Mouse (Mus musculus): Measurements from ENCODE around the gene Sema6d.

The Sema6d gene

GRCm38 (mm10) chr2:124171718-124172117, 81.9 kb downstream of the Sema6d start:
- no peak for DNase-seq (ENCODE audit: low spot score)

DNA sequence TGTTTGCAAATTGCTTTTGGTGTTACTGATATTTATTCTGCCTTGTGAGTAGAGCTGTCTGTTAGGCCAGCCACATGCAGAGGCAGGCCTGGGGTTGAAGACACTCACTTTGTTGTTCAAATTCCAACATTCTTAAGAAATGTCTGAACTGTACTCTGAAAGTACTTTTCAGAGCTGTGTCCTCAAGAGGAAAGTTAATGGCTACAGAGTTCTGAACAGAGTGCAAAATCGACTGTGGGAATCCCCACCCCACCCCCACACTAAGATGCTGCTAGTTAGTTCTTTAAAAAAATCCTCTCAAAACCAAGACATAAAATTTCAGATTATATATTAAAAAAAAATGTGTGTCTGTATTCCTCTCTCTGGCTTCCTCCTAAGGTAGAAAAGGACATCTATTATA, 86.5 kb downstream of the Sema6d start:
- DNase-seq (ENCODE audit: low spot score) = no peak

DNA sequence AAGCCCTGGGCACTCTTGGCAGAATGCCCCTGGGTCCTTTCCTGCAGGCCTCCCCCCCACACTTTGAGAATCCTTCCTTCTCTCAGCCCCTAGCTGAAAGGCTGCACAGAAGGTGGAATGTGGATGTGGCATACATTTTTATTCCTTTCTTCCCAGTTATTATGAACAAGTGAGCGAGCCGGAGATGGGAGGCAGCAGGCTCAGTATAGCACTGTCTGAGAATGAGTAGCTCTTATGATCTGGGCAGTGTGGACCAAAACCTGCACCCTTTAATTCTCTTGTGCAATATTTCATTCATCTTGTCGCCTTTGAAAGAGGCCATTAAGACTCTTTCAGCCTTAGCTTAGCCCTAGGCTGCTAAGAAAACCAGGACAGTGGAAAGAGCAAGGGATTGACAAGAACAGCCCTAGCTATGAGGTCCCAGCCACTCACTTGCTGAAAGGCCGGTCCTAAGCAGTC, 87.0 kb downstream of the Sema6d start:
- DNase-seq (ENCODE audit: low spot score) = no peak

DNA sequence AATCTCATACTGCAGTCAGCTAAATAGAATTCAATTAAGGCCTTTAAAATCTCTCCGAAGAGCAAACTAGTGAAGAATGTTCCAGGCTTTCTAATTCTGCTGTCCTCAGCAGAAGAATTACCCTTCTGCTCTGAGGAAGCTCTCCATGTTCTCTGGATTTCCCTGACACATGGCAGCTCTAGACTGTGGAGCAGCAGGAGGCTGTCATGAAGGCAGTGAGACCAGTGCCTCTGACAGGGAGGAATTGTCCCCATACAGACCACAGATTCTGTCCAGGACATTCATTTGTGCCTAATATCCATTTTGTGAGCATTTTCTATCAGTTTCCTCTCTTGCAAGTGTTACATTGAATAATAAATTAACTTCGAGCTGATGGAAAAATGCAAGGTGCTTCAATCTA, 99.5 kb downstream of the Sema6d start:
- DNase-seq (ENCODE audit: low spot score) = no peak

DNA sequence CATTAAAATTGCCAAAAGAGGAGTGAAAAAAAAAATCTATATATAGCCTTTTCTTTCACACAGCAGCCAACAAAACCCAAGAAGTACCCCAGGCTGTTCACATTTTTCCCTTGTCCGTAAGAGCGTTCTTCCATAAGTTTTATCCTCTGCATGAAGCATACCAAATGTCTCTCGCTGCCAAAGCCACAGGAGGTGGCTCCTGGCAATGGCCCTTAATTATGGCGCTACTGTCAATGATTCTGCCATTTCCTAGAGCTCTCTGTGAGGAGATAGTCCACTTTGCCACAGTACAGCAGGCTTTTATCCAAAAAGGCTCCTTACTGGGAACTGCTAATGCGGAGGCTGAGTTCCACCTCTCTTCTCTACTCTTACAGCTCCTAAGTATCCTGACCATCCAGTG, 104.3 kb downstream of the Sema6d start:
- no peak for DNase-seq (ENCODE audit: low spot score)

DNA sequence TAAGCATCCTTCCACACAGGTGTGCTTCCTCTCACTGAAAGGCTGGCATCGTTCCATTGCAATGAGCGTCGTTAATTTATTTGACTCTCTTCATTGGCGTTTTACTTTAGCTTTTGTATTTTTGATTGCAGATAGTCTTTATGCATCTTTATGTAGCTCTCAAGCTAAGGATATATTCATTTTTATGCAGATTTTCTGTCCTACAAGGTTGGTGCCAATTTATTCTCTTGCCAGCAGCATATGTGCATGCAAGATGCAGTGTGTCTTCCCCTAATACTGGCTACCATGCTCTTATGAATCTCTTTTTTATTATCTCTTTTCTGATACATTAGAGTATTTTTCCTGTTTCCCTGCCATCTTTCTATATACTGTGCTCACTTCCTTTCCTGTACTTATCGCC, 111.7 kb downstream of the Sema6d start:
- no peak for DNase-seq (ENCODE audit: low spot score)

DNA sequence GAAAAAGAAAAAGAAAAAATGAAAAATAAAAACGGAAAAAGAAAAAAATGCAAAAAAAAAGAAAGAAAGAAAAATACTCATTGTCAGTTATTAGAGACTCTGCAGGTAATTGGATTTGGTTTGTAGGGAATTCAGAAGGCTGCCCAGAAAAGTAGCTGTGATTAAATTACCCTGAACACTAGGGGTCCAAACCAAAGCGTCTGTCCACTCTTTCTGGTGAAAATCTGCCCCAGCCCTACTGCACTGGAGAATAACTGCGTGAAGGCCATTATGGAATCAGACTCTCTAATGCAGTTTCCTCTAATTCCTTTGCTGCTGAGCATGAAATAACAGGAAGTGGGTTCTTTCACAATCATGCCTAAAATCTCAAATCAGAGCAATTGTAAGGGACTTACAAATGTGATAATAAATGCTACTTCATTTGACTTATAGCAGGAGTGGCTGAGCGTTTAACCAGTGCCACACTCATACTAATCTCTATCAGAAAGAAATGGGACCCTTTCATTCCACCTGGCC, 112.8 kb downstream of the Sema6d start:
- DNase-seq (ENCODE audit: low spot score) = no peak

GRCm38 (mm10) chr2:124205811-124206210, 116.0 kb downstream of the Sema6d start:
- no peak for DNase-seq (ENCODE audit: low spot score)

- DNase-seq (ENCODE audit: low spot score) = no peak
Observed at GRCm38 (mm10) chr2:124208251-124208650, 118.5 kb downstream of the Sema6d start.

GRCm38 (mm10) chr2:124223559-124223958, 133.8 kb downstream of the Sema6d start:
- DNase-seq (ENCODE audit: low spot score) = no peak

DNA sequence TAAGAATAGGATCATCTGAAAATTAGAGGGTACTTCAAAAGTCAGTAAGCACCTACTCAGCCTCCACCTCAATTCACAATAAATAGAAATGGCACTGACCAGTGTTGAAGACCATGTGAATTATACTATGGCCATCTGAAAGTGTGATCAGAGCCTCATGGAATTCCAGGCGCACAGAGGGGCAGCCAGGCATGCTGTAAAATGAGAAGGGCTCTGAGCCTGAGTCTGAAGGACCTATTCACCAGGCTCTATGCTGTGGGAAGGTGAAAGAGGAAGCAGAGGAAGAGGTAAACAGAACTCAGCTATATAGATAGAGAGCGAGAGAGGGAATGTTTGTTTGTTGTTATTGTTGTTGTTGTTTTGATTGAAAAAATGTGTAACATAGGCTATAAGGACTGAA, 134.6 kb downstream of the Sema6d start:
- DNase-seq (ENCODE audit: low spot score) = no peak

DNA sequence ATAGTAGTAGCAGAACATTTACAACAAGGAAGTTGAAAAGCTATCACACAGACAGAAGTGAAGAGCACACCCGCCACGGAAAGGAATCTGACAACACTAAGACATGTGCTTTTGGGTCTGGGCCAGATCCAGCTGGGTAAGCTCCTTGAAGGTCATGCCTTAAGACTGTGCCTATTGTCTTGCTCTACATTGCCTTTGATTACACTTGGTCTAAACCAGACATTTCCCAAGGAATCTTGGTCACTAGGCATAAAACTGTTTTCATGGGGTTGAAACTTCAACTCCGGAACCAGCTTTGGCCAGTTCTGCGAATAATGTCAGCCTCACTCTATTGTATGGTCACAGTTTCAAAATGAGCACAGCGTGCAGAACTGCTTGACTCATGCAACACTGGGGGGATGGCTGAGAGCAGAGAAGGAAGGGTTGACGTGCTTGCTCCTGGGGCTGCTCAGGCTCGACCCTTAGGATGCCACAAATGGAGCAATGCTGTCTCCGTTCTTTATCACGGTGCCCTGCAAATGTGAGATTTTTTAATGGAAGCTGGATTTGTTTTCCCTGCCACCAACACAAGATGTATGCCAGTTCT, 145.0 kb downstream of the Sema6d start:
- no peak for DNase-seq (ENCODE audit: low spot score)

- DNase-seq (ENCODE audit: low spot score) = no peak
Observed at GRCm38 (mm10) chr2:124235237-124236055, 145.7 kb downstream of the Sema6d start.

GRCm38 (mm10) chr2:124236831-124237230, 147.1 kb downstream of the Sema6d start:
- no peak for DNase-seq (ENCODE audit: low spot score)

- DNase-seq (ENCODE audit: low spot score) = no peak
Observed at GRCm38 (mm10) chr2:124243608-124244007, 153.8 kb downstream of the Sema6d start.

- no peak for DNase-seq (ENCODE audit: low spot score)
Observed at GRCm38 (mm10) chr2:124244543-124245245, 154.9 kb downstream of the Sema6d start.

- no peak for DNase-seq (ENCODE audit: low spot score)
Observed at GRCm38 (mm10) chr2:124258108-124258507, 168.3 kb downstream of the Sema6d start.

DNA sequence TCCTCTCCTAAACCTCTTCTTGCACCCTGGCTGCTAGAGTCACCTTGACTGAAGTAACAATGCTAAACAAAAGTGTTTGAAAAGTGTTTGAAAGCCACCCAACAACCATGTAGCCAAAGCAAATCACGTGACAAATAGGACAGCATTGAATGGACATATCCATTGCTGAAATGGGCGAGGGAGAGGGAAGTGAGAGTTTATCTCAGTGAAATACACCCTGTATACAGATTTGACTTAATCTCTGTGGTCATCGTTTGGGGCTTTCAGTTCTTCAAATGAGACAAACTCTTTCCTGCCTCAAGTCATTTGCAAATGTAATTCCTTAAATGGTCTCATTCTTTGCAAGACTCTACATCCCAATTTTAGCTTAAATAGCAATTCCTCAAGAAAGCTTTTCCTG, 174.5 kb downstream of the Sema6d start:
- no peak for DNase-seq (ENCODE audit: low spot score)

DNA sequence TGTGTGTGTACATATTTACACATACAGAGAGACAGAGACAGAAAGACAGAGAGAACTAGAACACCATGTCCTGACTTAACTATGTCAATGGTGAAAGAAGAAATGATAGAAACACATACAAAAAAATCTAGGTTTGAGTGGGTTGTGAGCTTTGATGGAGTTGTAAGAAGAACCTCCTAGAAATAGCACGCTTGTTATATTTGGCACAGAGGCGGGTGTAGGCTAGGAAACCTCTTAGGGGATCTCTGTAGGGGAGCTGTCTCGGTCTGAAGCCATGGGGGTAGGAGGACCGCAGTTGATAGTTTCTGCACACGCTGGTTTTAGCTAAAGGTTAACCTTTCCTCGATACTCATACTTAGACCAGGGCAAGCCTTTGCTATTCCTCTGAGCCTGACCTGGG, 181.4 kb downstream of the Sema6d start:
- DNase-seq (ENCODE audit: low spot score) = no peak

- no peak for DNase-seq (ENCODE audit: low spot score)
Observed at GRCm38 (mm10) chr2:124277492-124277891, 187.7 kb downstream of the Sema6d start.

- DNase-seq (ENCODE audit: low spot score) = no peak
Observed at GRCm38 (mm10) chr2:124285109-124285508, 195.3 kb downstream of the Sema6d start.

- DNase-seq (ENCODE audit: low spot score) = no peak
Observed at GRCm38 (mm10) chr2:124289356-124289755, 199.6 kb downstream of the Sema6d start.

DNA sequence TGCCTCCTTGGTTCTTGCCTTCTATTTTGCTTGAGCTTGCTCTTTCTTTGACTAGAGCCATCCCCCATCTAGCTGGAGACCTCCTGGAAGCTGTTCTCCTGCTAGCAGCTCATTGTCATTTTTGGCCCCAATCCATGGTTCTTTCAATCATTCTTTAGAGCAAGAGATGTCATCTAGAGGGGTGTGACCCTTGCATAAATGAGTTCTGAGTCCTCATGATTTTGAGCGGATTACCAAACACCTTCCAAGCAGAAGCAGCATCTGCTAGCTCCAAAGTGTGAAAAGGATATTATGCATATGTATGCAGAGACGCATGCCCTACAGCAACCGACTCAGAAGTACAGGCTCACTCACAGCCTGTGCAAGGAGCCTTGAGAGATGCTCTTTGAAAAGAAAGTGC, 201.4 kb downstream of the Sema6d start:
- DNase-seq (ENCODE audit: low spot score) = no peak

All from layer of hippocampus, adult 9-10 months (tissue).